Mouse (Mus musculus): ENCODE results near the gene Cldn13. TPM values are rescaled to one million over a fixed set of nuclear protein-coding genes. Genes with fewer than 3 reads are reported as not detected.
"Not testable (repeated sequence)": the region's sequence is repeated elsewhere in the genome, so short reads cannot be mapped to it uniquely, and the experiment has no call there.

Cldn13 gene
- 702 and 793 TPM in 2 replicates for total RNA-seq (2015; ENCODE audit: low replicate concordance)
- total RNA-seq (2017; ENCODE audit: low replicate concordance) = 370 and 493 TPM in 2 replicates

DNA sequence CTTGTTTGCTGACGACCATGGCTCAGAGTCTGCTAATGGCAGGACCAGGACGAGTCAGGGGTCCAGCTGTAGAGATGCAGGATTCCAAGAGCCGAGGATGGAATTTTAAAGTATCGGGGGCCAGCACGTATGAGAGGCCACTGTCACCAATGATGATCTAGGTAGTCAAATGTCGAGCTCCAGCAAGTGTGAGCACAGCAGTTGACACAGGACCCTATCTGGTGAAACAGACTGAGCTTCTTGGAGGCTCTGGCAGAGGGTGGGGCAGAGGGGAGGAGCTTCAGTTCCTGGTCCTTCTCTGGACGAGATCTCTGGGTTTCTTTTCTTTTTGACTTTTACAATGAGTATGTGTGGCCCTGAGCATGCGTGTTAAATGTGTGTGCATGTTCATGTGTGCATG, at the start of gene Cldn13:
Gene Cldn13 (minus strand): TSS at position 216 of the 400 bp plus-strand sequence.
- ATAC-seq (replicated peaks; ENCODE audit: low FRiP score, poor library complexity, severe bottlenecking) = peak; percentile 47

DNA sequence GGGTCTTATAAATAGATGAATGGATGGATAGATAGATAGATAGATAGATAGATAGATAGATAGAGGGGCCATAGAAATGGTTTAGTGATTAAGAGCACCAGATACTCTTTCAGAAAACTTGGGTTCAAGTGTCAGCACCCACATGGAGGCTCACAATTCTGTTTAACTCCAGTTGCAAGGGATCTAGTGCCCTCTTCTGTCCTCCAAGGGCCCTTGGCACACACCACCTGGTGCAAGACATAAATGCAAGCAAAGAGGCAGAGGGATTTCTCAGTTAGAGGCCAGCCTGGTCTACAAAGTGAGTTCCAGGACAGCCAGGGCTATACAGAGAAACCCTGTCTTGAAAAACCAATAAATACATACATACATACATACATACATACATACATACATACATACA, 49.3 kb upstream of the Cldn13 start:
- ATAC-seq (replicated peaks; ENCODE audit: low FRiP score, poor library complexity, severe bottlenecking) = not testable (repeated sequence)

DNA sequence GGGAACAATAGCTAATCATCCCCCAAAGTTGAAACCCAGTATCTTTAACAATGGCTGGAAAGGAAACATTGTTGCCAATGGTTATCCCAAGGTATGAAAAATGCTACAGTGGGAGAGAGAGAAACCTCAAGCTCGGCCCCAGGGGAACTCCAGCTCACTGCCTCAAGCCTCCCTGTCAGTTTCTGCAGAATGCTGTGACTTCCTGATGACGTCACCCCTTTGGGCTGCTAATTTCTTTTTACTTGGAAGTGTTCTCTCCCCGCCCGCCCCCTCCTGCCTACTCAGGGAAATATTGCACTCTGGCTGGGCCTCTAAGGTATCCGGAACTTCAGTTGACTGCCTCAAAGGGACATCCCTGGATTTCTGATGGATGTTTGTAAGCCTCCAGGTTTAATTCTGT, 48.2 kb upstream of the Cldn13 start:
- ATAC-seq (replicated peaks; ENCODE audit: low FRiP score, poor library complexity, severe bottlenecking) = no peak

DNA sequence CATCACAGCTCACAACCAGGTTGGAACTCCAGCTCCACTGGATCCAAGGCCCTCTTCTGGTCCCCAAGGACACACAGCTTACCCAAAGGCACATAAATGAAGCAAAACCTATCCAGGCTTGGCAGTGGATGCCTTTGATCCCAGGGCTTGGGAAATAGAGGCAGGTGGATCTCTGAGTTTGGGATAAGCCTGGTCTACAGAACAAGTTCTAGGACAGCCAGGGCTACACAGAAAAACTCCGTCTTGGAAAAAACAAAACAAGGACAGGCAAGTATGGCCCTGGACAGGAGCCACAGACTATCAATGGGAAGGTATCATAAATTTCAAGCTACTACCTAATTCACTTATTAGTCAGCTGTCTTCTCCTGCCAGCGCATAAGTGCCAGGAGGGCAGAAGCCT, 46.2 kb upstream of the Cldn13 start:
- no peak for ATAC-seq (replicated peaks; ENCODE audit: low FRiP score, poor library complexity, severe bottlenecking)

DNA sequence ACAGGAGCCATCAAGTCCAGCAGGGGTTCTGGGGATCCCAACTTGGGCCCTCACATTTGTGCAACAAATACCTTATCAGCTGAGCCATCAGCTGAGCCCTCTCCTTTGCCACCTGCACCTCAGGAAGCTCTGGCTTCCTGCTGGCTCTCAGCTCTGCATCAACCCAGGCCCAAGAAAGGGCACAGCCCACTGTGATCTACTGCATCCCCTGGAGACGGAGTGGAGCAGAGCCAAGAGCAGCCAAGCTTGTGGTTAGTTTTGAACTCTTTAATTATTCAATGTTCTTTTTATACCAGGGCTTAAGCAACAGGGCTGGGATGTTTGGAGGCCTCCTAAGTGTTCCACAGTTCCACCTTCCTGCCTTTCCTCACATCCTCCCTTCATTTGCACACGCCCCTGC, 45.1 kb upstream of the Cldn13 start:
- no peak for ATAC-seq (replicated peaks; ENCODE audit: low FRiP score, poor library complexity, severe bottlenecking)

DNA sequence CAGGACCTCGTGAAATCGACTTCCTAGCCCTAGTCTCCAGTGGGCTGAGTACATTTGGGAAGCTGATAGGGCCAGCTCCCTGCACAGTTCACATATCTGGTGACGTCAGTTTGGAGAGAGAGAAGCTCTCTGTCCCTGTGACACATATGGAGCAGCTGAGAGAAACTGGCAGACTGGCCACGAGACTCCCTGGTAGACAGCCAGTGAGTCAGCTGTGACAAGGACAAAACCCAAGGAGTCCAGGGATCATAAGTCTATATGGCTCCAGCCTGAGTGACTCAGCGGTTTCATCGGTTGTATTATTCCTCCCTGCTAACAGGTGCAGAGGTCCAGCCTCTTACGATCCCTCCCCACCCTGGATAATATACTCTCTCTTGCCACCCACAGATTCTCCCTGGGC, 43.8 kb upstream of the Cldn13 start:
- ATAC-seq (replicated peaks; ENCODE audit: low FRiP score, poor library complexity, severe bottlenecking) = peak; percentile 58; the same call in 1 of the 2 replicates

DNA sequence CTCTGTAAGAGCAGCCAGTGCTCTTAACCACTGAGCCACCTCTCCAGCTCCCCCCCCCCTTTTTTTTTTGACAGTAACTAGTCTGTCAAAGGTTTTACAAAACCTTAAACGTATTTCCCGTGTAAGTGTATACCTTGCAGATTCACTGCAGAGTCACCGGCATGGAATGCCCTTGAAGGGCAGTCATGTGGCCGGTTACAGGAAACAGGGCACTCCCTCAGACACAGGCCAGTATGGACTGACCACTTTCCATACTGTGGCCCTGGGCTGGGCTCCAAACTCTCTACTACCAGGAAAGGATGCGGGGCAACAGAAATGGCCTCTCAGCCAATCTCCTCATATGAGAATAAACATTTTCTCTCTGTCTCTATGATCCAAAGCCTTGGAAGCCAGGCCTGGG, 40.2 kb upstream of the Cldn13 start:
- ATAC-seq (replicated peaks; ENCODE audit: low FRiP score, poor library complexity, severe bottlenecking) = no peak

DNA sequence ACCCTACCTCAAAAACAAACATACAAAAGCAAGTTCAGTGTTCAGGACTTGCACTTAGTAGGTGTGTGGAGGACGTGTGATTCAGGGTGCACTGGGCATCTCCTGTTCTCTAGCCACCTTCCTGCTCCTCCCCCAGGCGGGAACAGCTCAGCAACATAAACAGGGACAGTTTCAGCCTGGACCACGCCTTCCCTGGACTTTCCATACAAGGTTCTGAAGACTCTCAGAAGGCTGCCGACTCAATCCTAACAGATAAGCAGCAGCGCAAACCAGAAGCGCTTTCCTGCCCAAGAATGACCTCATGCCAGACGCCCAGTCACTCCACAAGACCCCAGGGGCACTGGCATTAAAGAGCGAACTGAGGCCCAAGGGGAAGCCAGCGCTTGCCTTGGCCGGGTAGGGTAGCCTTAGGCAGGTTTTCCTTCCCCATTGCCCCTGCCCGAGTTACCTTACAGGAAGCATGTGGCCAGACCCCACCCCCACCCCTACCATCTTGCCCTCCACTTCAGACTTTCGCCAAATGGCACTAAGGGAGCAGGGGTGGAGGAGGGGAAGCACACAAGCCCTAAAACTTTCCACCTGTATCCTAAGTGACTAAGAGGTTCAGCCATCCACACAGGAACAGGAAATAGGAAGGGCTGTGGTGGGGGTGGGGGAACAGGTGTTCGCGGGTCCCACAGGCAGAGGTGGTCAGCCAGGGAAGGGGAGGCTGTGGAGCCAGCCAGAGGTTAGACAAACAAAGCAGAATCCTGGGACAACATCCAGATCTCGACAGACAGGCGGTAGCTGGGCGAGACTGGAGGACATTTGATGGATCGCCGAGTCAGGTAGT, 35.9 kb upstream of the Cldn13 start:
- ATAC-seq (replicated peaks; ENCODE audit: low FRiP score, poor library complexity, severe bottlenecking) = peak; percentile 33; the same call in 1 of the 2 replicates

DNA sequence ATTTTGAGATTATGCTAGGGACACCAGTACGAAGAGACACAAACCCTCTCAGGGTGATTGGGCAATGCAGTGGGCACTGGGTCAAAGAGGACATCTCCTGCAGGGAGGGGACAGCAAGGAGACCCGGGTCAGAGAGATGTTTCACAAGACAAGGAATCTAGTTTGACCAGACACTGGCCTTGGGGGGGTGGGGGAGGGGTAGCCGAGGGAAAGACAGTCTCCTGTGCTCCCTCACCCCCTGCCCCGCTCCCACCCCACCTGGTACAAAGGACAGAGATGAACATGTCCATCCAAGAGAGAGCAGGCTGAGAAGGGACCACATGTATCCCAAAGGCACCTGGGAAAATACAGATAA, 32.7 kb upstream of the Cldn13 start:
- no peak for ATAC-seq (replicated peaks; ENCODE audit: low FRiP score, poor library complexity, severe bottlenecking)

DNA sequence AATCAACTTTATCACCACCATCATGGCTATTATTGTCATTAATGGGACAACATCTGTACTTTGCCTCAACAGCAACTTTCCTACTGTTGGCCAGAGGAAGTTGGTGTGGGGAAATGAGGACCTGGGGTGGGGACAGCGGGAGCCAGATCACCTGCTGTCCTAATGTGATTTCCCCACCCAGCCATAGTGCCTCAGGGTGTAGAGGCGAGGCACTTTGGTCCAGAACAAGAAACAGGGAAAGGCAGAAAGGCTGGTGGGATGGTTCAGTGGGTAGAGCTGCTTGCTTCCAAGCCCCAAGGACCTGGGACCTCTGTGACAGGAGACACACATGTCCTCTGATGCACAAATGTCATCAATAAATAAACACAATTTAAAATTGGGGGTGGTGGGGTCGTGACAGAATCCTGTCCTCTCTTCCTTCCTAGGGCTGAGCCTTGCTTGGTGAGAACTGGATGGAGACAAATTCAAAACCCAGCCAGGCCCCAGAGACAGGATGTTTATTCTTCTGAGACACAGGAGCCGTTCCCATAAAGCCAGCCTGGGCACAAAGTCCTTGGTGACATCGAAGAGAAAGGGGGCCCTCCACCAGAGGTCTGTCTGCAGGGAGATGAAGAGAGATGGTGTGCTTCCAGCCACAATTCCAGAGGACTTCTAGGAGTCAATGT, 32.2 kb upstream of the Cldn13 start:
- no peak for ATAC-seq (replicated peaks; ENCODE audit: low FRiP score, poor library complexity, severe bottlenecking)

DNA sequence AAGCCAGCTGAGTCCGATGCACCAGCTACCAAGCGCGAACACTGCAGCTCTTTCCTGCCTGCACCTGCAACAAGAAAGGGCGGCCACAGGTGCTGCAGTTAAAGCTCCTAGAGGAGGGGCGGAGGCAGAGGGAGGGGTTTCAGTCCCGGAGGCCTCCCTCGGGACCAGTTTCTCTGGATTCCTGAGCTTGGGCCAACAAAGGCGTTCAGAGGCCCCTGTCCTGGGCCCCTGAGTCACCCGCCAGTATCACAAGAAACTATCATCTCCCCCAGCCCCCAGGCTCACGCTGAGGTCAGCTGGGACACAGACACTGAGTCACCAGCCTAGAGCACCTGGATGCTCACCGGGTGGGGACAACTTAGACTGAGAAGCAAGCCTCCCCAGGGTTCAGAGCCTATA, 31.5 kb upstream of the Cldn13 start, which contains the start of gene Cldn4:
Gene Cldn4 (minus strand): TSS at position 78 of the 399 bp plus-strand sequence.
- no peak for ATAC-seq (replicated peaks; ENCODE audit: low FRiP score, poor library complexity, severe bottlenecking)

DNA sequence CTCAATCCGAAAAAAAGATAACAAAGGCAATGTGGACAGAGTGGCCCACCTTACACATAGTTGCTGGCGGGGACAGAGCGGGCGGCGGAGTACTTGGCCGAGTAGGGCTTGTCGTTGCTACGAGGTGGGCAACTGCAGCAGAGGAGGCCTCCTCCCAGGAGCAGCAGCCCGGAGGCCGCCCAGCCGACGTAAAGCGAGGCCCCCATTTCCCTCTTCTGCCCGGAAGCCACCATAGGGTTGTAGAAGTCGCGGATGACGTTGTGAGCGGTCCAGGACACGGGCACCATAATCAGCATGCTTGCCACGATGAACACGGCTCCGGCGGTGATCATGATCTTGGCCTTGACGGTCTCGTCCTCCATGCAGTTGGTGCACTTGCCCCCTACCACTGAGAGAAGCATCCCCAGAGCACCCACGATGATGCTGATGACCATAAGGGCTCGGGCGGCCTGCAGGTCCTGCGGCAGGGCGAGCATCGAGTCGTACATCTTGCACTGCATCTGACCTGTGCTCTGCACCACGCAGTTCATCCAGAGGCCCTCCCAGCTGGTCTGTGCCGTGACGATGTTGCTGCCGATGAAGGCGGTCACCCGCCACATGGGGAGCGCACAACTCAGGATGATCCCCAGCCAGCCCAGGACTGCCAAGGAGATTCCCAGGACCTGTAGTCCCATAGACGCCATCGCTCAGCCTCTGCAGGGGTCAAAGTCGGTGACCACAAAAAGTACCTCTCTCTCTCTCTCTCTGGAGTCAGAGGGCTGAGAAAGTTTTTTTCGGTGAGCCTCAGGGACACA, 30.9 kb upstream of the Cldn13 start:
- ATAC-seq (replicated peaks; ENCODE audit: low FRiP score, poor library complexity, severe bottlenecking) = no peak

DNA sequence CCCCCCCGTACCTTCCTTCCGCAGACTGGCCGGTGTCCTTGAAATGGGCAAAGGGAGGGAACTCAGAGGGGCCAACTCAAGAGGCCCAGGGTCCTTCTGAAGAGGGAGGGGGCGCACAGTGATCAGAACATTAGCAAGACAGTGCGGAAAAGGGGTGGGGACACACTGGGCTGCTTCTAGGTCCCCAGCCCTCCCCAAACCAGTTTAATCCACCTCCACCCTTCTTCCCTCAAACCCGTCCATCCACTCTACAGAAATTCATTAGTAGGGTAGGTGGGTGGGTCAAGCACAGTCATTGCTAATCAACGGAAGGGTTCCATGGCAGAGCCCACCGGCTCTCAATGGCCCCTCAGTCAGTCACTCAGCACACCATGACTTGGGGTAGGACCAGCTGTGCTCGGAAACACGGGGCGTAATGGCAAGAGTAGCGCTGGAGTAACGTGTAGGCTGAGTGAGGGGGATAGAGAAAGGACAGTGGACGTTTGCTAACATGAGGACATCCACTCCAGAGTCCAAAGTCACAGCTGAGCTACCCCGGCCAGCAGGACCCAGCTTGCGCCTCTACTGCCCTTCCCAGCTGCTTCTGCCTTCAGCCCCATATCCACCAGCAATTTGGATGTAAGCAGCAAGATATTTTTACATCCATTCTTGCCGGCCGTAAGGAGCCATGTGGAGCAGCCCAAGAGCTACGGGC, 30.1 kb upstream of the Cldn13 start:
- no peak for ATAC-seq (replicated peaks; ENCODE audit: low FRiP score, poor library complexity, severe bottlenecking)

DNA sequence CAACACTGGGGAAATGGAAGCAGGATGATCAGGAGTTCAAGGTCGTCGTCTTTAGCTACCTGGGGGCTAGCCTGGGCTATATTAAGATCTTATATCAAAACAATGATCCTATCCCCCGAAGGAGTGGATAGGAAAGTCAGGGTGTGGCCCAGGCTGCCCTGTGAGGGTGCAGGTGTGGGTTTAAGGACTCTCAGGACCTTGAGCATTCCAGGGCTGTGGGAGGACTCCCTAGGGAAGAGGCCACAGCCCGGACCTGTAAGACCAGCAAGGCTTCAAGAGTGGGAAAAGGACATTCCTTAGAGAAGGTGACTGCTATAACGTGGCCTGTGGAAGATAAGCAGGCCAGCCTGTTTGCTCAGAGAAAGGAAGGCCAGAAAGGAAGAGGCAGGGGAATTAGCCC, 28.9 kb upstream of the Cldn13 start:
- ATAC-seq (replicated peaks; ENCODE audit: low FRiP score, poor library complexity, severe bottlenecking) = no peak

DNA sequence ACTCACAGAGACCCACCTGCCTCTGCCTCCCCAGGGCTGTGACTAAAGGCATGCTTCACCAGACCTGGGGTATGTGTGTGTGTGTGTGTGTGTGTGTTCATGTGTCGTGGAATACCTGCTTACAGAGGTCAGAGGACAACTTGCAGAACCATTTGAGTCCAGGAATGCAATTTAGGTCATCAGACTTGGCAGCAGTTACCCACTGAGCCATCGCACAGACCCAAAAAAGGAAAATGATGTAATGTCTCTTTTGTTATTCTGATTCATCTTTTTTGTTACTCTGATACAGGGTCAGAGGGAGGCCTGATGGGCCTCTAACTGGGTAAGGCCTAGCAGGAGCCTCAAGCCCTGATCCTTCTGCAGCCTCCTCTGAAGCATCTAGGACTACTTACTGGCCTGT, 27.4 kb upstream of the Cldn13 start:
- no peak for ATAC-seq (replicated peaks; ENCODE audit: low FRiP score, poor library complexity, severe bottlenecking)

DNA sequence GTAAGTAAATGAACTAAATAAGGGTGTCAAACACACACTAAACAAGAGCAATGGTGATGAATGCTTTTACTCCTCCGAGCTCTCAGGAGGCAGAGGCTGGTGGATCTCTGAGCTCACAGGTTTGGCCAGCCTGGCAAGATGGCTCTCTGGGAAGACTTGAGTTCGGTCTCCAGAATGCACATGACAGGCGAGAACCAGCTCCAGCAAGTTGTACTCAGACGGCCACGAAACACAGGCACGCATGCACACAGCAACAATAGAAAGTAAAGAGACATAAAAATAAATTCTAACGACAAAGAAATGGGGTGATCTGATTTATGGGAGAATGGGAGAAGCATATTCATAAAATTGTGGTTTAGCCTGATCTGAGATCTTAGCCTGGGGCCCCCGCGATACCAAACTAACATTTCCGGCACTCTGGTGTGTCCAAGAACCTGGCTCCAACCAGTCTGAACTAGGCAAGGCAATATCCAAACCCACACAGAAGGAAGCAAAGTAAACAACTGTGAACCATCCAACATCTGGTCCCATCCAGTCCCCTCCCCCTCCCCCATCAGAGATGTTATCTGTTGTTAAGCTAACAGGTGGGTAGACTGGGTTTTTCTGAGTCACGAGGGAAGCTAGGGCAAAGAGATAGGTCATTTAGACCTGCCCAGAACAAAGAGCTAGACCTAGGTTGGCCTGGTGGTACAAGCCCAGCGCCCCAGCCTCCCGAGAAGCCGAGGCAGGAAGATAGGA, 26.3 kb upstream of the Cldn13 start:
- no peak for ATAC-seq (replicated peaks; ENCODE audit: low FRiP score, poor library complexity, severe bottlenecking)

DNA sequence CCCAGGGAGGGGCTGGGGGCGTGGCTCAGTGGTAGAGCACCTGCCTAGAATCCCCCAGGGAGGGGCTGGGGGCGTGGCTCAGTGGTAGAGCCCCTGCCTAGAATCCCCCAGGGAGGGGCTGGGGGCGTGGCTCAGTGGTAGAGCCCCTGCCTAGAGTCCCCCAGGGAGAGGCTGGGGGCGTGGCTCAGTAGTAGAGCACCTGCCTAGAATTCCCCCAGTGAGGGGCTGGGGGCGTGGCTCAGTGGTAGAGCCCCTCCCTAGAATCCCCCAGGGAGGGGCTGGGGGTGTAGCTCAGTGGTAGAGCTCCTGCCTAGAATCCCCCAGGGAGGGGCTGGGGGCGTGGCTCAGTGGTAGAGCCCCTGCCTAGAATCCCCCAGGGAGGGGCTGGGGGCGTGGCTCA, 24.2 kb upstream of the Cldn13 start:
- not testable (repeated sequence) for ATAC-seq (replicated peaks; ENCODE audit: low FRiP score, poor library complexity, severe bottlenecking)

DNA sequence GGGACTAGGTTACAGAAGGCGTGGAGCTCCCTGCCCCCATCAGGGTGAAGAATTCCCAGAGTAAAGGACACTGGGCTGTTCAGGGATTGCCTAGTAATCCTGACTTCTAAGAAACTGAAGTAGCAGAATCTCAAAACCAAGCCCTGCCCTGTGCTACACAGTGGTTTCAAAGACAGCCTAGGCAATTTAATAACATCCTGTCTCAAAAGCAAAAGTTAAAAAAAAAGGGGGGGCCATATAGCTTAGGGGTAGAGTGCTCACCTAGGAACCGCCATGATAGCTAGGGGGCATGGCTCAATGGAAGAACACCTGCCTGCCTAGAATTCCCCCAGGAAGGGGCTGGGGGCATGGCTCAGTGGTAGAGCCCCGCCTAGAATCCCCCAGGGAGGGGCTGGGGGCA, 23.7 kb upstream of the Cldn13 start:
- no peak for ATAC-seq (replicated peaks; ENCODE audit: low FRiP score, poor library complexity, severe bottlenecking)

DNA sequence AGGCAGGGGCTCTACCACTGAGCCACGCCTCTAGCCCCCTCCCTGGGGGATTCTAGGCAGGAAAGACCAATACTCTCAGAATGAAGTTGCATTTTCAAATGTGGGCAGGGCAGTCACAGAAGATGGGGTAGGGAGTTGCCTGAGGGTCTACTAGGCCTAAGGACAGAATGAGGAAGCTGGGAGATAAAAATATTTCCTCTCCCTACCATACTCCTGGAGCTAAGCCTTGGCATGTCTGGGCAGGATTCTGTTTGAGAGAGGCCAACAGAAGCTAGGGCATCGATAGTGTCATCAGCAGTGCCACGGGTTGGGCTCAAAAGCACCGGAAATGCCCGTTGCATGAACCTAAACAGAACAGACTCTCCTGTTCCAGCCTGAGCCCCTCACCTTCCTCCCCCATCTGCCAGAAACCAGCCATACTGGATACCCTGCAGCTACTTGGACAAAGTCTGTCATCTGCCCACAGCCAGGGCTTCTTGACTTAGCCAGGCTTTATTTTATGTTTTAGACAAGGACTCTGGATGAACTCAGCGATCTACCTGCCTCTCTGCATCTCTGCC, 21.4 kb upstream of the Cldn13 start:
- ATAC-seq (replicated peaks; ENCODE audit: low FRiP score, poor library complexity, severe bottlenecking) = no peak

Data from erythroid progenitor cell, adult 5-6 weeks (primary cell).